Mouse (Mus musculus) stomach, adult 2 months (tissue): ENCODE data around the gene Qrfp. TPM values are rescaled to one million over a fixed set of nuclear protein-coding genes. Genes with fewer than 3 reads are reported as not detected.

Source experiments
- polyA plus RNA-seq: library from polyadenylated mRNA; depleted of rRNA; stranded (reverse); fragments of >200 nt; gene quantifications from 2 replicates; pipeline ENCODE4 v1.2.3, GENCODE M21; 2012; rRNA removed

Gene Qrfp
- polyA plus RNA-seq: not detected in 2 replicates

DNA sequence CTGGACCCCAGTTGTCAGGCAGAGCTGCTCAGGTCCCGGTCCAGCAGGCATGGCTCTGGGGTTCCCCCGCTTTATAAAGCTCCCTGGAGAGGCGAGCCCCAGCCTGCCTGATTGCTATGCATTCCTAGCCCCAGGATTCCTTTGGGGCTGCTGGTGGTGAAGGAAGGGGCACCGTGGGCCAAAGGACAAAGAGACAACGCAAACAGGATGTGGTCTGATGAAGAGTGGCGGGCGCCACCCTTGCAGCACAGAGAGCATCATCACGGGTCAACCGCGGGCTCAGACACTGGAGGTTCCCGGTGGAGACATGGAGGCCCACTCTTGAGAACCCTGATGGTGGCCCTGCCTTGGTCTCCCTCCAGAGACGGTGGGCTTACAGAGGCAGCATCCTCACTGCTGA lies at the start of gene Qrfp:
Gene Qrfp, minus strand, starts transcription at position 137 of the 400 bp plus-strand sequence.

DNA sequence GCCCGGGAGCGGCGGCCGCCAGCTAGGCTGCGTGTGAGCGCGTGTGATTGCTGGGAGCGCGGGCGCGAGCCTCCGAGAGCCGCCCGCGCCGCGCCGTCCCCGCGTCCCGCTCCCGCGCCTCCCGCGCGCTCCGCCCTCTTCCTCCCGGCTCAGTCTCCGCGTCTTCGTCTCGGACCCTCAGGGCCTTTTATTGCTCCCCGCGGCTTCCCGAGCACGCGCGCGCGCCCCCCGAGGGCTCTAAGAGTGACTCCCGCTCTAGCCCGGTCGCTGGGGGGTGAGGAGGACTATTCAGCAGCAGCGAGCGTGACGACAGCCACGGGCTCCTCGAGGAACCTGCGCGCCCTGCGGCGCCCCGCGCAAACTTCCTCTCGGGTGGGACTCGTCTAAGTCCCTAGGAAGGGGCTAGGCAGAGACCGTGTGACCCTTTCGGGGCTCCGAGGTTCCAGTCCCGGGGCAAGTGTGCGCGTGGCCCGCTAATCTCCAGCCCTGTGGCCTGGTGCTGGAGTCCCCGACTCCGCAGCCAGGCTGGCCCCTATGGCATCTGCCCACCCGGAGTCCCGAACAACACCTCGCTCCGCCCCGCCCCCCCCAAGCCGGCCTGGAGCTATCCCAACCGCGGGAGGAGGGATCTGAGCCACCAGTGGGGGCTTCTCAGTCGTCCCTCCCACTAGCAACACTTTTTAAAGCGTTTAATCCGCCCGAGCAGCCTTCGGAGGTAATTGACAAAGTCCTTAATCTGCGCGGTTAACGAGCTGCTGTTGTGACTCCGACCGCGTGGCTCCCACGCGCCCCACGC lies 35.7 kb upstream of the Qrfp start, which contains the start of gene Fibcd1:
Gene Fibcd1, minus strand, starts transcription at position 110 of the 796 bp plus-strand sequence.

Other genes with a start within 250 kb of the Qrfp start
- 19.8 and 20.7 TPM in 2 replicates for gene Fubp3, start 237.9 kb downstream of the Qrfp start, polyA plus RNA-seq
- gene Prdm12, start 170.5 kb downstream of the Qrfp start, polyA plus RNA-seq: not detected in 2 replicates
- gene Exosc2, start 139.9 kb downstream of the Qrfp start, polyA plus RNA-seq: 1.2 and 2.0 TPM in 2 replicates
- gene Abl1, start 122.2 kb downstream of the Qrfp start, polyA plus RNA-seq: 19.6 and 23.1 TPM in 2 replicates
- 0.05 and 0.11 TPM in 2 replicates for gene Fibcd1, start 35.4 kb upstream of the Qrfp start, polyA plus RNA-seq
- gene Lamc3, start 76.7 kb upstream of the Qrfp start, polyA plus RNA-seq: 0.86 and 1.4 TPM in 2 replicates
- gene Aif1l, start 139.6 kb upstream of the Qrfp start, polyA plus RNA-seq: 2.1 and 9.8 TPM in 2 replicates
- gene Nup214, start 163.9 kb upstream of the Qrfp start, polyA plus RNA-seq: 18.2 and 19.7 TPM in 2 replicates